Mouse (Mus musculus) liver, postnatal 0 days (tissue): Measurements from ENCODE around the gene Lhx3.

Experiments used
- CTCF ChIP-seq: sonication (generic); IDR thresholded peaks from 2 replicates; pipeline ENCODE4 v1.5.1; 2016; ENCODE audit warnings: antibody characterized with exemption, low read depth
- EP300 ChIP-seq: IDR thresholded peaks from 2 replicates; pipeline ENCODE4 v1.6.1; 2016; ENCODE audit warnings: antibody characterized with exemption, low read depth, mild to moderate bottlenecking

GRCm38 (mm10) chr2:26207559-26207958 is 530 bp downstream of the Lhx3 start:
- TF ChIP-seq EP300 (no peak), CTCF (no peak)
